Mouse (Mus musculus) testis, adult 2 months (tissue): ENCODE measurements around the gene Lrrc47.

Source experiments
- CTCF ChIP-seq: fragments of 200-500 bp; IDR thresholded peaks from 2 replicates; pipeline ENCODE4 v1.5.1; 2012; ENCODE audit warnings: low read depth, mild to moderate bottlenecking, inconsistent platforms, low read length, moderate library complexity; ENCODE audit not compliant: control insufficient read depth, insufficient read depth, insufficient replicate concordance
- POLR2A ChIP-seq: fragments of 200-500 bp; IDR thresholded peaks from 2 replicates; pipeline ENCODE4 v1.6.1; 2012; ENCODE audit warnings: low read depth, mild to moderate bottlenecking, inconsistent platforms, low read length, moderate library complexity; ENCODE audit not compliant: control insufficient read depth

GRCm38 (mm10) chr4:154024729-154025521, 13.4 kb downstream of the Lrrc47 start:
- TF ChIP-seq POLR2A, result peak; percentile 40
- TF ChIP-seq CTCF, result no peak
